Mouse (Mus musculus) v-Abl transformed pro-B cells (cell line): ENCODE measurements around the gene Fars2.

Source experiments
- in situ Hi-C, 2 experiments: fragments of 400-800 bp; cut with MboI; formaldehyde crosslinking; loops; one replicate each; pipeline ENCODE4 v1.15.1; 2025; ENCODE audit not compliant: unreplicated experiment in 2 of 2

The Fars2 gene

DNA sequence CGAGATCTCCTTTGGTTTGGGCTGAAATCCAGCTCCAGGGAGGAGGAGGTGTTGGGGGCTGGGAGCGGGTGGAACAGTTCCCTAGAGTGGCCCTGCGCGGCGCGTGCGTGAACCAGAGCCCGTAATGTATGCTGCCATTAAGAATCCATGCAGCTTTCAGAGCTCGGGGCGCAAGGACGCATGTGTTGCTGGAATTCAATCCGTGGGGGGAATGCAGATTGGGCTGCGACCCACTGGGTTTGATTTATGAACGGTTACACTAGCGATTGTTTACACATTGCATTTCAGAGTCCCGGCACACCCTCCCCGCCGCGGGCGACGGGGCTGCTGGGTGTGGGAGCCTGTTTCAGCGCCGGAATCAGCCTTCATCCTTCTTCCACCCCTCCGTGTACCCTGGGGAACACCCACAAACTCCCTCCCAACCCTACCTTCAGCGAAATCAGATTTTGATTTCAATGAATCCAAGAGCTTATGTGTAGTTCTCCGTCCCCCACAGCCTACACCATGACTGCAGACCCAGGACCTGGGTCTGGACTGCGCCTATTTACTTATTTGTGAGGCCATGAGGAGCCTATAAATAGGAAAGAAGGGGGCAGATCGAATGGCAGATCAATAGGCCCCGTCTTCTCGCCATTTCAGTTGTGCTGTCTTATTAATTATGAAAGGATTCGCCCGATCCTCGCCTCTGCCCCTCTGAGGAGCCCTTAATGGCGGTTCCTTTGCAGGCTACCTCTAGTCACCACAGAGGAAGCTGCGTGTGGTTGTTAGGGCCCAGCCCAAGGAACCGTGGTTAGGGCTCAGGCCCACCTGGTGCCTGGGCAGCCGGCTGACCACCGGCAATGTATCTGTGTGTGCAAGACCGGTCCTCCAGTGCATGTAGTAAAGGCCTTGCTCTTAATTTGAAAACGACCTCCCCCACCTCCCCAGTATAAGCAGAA, 607.6 kb downstream of the Fars2 start:
- in situ Hi-C loops = no loop called here

DNA sequence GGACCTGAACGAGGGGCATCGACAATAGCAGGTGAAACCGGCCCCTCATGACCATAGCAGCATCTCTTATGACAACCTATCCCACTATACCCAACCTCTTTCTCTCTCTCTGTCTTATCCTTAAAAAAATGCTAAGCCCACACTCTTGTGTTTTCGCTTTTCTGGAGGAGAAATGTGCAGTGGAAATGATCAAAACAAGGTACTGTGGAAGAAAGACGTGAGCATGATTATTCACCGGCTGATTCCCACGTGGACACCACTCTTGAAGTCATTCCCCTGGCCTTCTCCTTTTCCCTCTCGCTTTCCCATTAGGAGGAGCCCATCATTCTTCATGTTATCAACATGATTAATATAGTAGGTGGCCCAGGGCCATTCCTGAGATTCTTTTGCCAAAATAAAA, 608.7 kb downstream of the Fars2 start:
- in situ Hi-C loops = no loop called here

DNA sequence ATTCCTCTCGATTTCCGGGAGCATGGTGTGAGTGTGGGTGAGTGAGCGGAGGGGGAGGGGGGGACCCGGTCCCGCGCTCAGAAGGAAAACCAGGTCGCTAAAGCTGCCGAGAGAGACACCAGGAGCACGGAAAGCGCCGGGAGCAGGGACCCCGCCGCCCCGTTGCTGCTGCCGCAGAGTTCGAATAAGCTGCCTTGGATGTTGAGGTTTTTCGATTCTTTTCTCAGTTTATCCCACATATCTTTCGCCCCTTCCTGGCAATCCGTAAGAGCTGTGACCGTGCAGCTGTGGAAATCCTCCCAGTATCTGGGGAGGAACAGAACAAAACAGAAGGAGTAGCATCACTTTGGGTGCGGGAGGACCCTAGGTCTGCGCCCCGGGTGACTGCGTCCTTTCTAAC, 609.3 kb downstream of the Fars2 start:
- in situ Hi-C loops = no loop called here

DNA sequence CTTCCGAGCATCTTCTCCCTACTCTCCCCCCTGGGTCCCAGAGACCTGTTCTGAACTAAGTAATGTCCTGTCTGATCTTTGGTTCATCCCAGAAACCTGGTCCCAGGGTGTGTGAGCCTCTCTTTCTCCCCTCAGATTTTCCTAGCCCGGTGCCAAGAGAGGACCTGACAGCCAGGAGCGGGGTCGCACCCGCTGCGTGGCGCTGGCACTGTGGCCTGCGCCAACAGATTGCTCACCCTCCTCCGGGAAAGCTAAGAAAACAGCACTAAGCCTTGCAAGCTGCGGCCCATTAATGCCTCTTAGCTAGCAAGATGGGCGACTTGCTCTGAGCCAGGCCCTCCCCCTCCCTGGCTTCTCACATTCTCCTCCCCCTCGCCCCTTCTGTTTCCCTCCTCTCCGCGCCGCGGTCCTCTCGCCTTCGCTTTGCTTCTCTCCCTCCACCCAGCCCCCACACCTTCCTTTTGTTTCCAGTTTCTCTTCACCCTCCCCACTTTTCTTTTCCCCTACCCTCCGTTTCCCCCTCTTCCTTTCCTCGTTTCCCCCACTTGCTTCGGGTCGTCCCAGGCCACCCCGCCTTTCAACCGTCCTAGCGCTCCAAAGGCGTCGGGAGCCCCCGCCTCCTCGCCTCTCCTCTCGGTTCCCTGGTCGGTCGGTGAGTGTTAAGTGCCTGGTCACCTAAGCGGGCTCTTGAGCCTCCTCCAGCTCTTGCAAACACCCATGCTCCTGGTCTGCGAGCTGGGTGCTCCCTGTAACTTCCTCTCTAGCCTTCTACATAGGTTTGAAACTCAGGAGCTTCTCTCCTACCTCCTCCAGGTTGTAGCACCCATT, 610.0 kb downstream of the Fars2 start:
- in situ Hi-C loops = no loop called here

DNA sequence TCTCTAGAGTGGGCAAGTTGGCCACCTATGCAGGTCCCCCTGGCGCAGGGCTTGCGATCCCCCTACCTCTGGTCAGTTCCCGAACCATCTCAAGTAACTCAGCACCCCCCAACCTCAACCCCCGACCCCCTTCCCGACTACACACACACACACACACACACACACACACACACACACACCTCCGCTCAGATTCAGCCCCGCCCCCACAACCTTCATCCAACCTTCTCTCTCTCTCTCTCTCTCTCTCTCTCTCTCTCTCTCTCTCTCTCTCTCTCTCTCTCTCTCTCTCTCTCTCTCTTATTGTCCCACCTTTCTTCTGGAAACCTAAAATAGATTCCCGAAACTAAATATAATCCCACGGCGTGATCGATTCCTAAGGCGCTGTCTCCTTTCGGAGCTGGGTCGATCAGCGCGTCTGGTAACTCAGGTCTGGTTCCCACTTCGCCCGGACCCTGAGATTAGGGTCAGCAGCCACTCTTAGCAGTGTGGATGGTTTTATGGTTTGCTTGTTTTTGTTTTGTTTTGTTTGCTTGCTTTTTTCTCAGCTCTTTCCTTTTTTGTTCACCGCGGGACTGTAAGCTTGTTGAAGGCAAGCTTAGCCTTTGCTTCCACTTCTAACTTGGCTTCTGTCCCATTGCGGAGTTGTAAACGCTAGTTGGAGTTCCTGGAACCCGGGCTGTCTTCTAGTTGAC, 610.7 kb downstream of the Fars2 start:
- in situ Hi-C loops = no loop called here

GRCm38 (mm10) chr13:36728509-36728908, 611.3 kb downstream of the Fars2 start:
- in situ Hi-C loops = no loop called here

DNA sequence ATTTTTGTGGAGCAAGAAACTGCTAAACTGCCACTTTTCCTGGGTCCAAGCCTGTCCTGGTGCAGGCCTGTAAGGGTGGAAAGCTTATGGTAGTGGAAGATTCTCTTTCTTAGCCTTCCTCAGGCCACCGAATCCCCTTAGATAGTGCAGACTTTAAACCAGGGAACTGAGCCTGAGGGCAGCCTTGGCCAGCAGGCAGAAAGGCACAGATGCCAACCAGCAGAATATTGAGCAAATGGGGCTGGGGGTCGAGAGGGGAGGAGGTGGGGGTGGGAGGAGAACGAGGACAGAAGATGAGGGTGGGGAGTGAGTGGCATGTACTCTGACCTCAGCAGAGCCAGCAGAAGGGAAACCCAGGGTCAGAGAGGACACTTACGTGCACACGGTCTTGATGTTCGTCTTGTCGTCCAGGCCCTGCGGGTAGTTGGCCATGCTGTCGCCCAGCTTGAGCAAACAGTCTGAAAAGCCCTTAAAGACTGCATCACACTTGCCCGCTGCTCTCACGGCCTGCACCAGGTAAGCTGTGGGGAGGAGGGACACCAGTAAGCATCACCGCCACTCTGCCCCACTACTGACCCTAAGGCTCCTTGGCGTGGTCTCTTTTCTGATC, 612.6 kb downstream of the Fars2 start:
- in situ Hi-C loops = no loop called here

GRCm38 (mm10) chr13:36730341-36730761, 613.1 kb downstream of the Fars2 start:
- in situ Hi-C loops = no loop called here

DNA sequence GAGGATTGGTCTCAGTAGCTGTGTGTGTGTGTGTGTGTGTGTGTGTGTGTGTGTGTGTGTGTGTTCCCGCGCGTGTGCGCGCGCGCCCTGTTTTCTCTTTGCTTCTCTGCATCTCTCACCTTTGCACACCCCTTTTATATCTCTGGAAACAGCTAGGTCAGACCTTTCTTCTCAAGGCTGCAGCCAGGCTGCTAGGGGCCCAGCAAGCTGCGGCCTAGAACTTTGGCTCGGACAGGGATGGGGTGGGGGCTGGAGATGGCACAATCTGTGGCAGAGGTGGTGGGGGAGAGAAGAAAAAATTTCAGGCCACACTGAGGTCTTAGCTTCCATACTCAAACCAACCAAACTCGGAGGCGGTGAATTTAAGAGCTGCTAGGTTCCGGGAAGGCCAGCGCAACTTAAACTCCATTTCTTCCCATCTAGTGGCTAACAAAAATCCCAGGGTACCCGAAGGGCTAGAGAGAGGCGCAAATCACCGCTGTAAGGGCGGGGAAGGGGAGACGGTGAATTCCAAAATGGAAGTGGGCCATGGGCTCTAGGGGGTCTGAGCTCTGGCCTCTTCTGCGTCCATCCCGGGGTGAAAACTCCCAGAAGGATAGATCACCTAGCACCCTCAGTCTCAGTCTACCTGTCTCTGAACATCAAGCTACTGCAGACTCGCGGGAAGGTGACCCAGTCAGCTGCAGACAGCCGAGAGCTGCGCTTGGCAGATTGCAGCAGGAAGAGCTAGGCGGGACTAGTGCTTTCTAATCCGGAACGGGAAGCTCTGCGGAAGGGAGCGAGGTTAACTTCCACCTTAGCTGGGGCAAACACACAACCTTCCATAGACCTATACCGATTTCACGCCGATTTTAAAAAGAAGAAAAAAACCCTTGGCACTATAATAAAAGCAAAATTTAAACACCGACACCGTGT, 614.1 kb downstream of the Fars2 start:
- in situ Hi-C loops = no loop called here

GRCm38 (mm10) chr13:36731931-36732461, 614.8 kb downstream of the Fars2 start:
- in situ Hi-C loops = no loop called here

DNA sequence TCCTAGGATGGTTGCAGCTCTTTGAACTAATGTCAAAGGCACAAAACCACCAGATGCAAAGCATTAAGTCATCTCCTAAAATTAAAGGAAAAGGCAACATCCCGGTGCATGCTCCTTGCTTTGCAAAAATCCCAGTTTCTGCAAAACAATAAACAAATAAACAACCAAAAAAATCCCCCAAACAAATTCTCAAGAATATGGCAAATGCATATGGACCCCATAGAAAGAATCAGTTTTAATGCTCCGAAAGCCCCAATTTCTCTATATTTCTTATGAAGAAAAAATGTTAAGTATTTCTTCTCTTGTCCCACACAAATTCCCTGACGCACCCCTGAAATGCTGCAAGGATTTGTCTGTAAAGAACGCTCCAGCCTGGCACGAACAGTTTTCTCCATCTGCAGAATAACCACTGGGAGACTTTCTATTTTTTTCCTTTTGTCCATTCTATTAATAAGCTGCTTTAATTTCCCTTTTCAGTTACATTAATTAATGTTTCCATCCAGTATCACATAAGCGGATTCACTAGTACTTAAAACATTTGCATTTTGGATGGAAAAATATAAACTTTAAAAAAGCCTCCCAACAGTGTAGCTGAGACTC, 615.8 kb downstream of the Fars2 start:
- in situ Hi-C loops = no loop called here

- in situ Hi-C loops = no loop called here
These were observed 616.4 kb downstream of the Fars2 start for GRCm38 (mm10) chr13:36733566-36733965.

DNA sequence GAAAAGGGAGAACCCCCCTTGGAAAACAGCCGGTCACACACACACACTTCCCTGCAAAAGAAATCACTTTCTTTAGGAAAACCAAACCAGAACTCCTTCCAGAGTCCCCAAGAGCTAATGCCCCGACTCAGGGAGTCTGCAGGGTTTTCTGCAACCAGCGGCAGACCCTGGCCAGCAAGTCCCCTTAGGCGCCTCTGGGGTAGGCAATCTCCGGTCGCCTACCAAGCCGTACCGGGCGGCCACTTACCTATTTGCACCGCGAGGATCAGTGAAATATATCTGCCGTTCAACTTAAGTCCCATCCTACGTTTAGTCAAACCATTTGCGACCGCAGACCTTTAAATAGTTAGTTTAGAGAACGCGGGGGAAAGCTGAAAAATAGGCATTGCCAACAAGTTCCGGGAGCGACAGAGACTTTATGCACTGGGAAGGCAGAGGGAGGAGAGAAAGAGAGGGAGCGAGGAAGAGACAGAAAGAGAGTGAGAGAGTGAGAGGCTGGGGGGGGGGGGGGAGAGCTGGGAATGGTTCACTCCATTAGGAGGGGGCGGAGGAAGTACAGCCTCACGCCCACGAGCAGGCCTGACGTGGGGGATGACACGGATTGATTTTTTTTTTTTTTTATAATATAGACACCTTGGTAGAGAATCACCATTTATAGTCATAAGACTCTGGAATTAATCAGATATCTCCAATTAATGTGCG, 616.9 kb downstream of the Fars2 start:
- in situ Hi-C loops = no loop called here

DNA sequence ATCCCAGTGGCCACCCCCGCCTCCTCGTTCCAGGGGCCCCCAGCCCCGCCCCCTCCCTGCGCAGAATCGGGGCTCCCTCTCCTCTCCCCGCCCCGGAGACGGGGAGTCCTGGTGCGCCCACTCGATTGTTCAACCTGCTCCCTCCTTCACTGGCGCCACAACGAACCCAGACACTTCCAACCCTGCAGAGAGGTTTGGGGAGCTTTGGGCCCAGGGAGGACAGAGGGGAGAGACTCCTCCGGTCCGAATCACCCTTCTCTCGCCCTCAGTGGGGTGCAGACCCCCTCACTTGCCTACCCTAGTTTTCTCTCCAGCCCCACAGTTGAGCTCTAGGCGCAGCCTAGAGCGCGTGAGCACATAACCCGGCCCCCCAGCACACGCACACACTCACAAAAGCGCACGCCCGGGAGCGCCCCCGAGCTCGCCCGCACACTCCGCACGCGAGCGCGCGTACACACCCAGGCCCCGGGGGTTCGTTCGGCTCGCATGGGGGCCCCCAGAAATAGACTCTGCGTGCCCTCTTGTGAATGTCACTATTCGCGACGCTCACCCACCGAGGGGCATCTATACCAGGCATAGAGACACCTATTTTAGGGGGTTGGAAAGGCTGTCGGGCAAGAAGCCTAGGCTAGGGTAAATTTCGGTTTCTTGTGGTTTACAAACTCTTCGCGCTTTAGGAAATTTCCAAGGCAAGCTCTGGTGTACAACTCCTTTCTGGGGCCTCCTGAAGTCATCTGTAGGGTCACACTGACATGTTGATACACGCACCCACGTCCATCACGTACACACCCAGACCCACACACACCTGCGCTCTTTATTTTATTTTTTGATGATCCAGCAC, 617.7 kb downstream of the Fars2 start, which contains the start of gene Nrn1:
Gene Nrn1 (minus strand): TSS at position 401 of the 841 bp plus-strand sequence.
- in situ Hi-C loops = no loop called here

DNA sequence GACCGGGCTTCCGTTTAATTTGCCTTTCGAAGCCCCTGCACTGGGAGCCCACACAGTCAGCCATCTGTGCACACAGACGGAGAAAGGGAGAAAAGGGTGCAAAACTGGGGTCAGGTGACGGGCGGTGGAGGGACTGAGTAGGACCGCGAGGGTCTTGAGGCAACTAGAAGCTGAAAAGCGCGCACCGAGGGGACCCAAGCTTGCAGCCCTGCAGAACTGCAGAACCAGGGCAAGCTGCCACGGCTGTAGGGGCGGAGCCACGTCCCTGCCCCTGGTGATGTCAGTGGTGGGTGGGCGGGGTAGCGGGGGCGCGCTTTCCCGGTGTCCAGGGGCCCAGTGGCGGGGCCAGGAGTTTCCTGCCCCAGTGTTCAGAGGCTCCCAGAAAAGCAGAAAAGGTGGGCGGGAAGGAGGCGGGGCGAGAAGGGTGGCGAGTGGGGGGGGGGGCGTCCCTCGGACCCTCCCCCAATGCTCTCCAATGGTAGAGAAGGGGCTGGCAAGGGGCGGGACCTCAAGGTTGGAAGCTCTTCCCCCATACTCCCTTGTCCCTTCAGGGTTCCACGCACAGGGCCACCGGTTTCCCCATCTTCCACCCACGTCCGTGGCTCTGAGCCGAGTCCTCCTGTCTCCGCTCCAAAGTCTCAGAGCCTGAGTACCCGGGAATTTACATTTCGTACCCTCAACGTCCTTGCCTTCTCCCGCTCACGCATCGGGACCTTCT, 618.8 kb downstream of the Fars2 start:
- in situ Hi-C loops = no loop called here

- in situ Hi-C loops = no loop called here
These were observed 619.4 kb downstream of the Fars2 start for GRCm38 (mm10) chr13:36736619-36736996.

DNA sequence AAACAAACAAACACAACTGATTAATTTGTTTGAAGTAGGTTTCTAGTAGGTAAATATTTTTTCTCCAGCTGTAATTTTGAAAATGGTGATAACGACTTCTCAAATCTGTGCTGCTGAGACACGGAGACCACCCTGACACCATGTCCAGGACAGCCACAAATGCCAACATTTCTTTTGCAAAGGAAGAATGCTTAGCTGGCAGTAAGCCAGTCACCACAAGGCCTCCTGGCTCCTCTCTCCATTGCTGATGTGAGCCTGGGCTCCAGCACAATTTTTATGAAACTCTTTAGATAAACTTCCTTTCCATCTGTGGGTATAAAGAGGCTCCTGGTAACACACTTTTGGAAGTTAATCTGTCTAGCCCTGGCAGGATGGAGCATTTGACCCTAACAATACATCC, 632.8 kb downstream of the Fars2 start:
- in situ Hi-C loops = no loop called here
